Mouse (Mus musculus): ENCODE results near the gene Tpst2. TPM values are rescaled to one million over a fixed set of nuclear protein-coding genes. Genes with fewer than 3 reads are reported as not detected.

Gene Tpst2
- polyA plus RNA-seq, 1 experiment from 2014 or later = 57.7 TPM

DNA sequence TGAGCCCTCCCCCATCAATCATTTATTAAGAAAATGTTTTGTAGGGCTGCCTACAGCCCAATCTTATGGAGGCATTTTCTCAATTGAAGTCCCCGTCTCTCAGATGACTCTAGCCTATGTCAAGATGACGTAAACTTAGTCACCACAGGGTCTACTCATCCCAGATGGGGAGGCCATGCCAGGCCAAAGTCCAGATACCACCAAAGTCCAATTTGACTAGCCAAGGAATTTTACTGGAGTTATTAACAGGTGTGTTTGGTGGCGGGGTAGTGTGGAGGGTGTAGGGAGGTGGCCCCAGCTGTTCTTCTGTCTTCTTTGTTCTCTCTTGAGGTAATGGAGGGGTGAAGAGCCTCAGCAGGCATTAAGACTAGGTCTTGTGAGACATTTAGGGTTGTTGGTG is 83.6 kb downstream of the Tpst2 start:
- Histone ChIP-seq H3K36me3 (ENCODE audit: insufficient read depth) (peaks cover 24% of the 10 kb centered on the region; the same call in 1 of the 2 replicates), H3K4me1 (ENCODE audit: insufficient read depth) (no peaks in the 10 kb centered on the region), H3K4me3 (ENCODE audit: low read depth, low read length) (no peak overlapping the region), H3K9ac (no peak overlapping the region), H3K4me2 (no peak overlapping the region), H3K9me3 (ENCODE audit: low read depth, low read length) (no peaks in the 10 kb centered on the region), H3K27ac (ENCODE audit: low read depth) (no peak overlapping the region), H3K27me3 (ENCODE audit: insufficient read depth, low read length) (no peaks in the 10 kb centered on the region)
- no peak for TF ChIP-seq CTCF (IDR thresholded peaks at IDR 0.05; ENCODE audit: low read depth)
- DNase-seq = no peak
- ATAC-seq (ENCODE audit: insufficient read depth) = no peak
- WGBS = 87% methylated on average over 3 of the region's 3 CpGs

DNA sequence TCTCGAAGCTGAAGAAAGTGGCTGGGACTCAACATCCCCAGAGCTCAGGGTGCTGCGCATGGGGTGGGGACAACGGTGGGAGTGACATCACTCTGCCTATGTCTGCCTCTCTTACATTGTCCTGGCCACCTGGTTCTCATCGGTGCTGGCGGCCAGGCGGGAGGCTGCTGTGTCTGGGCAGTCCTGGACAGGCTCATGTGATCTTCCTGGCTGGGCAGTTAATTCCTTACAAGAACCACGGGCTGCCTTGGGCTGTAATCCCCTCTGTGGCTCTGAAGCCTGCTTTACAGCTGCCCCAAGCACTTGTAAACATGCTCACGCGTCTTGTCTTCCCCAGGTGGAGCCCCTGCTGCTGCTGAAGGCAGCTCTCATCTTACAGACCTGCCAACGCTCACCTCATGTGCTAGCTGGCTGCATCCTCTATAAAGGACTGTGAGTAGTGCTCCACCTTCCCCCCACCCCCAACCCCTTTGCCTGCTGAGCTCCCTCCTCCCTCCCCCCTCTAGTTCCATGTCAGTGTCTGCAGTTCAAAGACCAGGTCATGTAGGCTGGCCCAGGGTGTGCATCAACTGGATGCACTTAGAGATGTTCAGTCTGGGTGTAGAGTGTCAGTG is 87.8 kb downstream of the Tpst2 start:
- ATAC-seq (ENCODE audit: insufficient read depth) (no peak), DNase-seq (no peak)
- Histone ChIP-seq H3K9me3 (ENCODE audit: low read depth, low read length) (no peaks in the 10 kb centered on the region), H3K27ac (ENCODE audit: low read depth) (no peak overlapping the region), H3K9ac (no peak overlapping the region), H3K4me1 (ENCODE audit: insufficient read depth) (no peaks in the 10 kb centered on the region), H3K27me3 (ENCODE audit: insufficient read depth, low read length) (no peaks in the 10 kb centered on the region), H3K36me3 (ENCODE audit: insufficient read depth) (peaks cover 50% of the 10 kb centered on the region; the same call in 1 of the 2 replicates), H3K4me3 (ENCODE audit: low read depth, low read length) (no peak overlapping the region), H3K4me2 (no peak overlapping the region)
- TF ChIP-seq CTCF (IDR thresholded peaks at IDR 0.05; ENCODE audit: low read depth) = no peak
- WGBS = 70% methylated on average over 10 of the region's 10 CpGs

Other genes starting within 250 kb of the Tpst2 start
- 2.4 and 2.7 TPM in 2 replicates for gene Cryba4, start 24.2 kb upstream of the Tpst2 start, polyA plus RNA-seq (2014; fragmentation: Nextera tagmentation; extraction: Ambion mirVana)
- 2.0 TPM in 2 replicates for gene Crybb1, start 20.9 kb upstream of the Tpst2 start, polyA plus RNA-seq (2014; fragmentation: Nextera tagmentation; extraction: Ambion mirVana)
- gene Tfip11, start 49.7 kb downstream of the Tpst2 start, polyA plus RNA-seq (2014; fragmentation: Nextera tagmentation; extraction: Ambion mirVana) = 27.0 and 27.1 TPM in 2 replicates
- gene Srrd, start 66.3 kb downstream of the Tpst2 start, polyA plus RNA-seq (2014; fragmentation: Nextera tagmentation; extraction: Ambion mirVana) = 42.3 and 51.0 TPM in 2 replicates
- 27.0 and 30.3 TPM in 2 replicates for gene Hps4, start 66.4 kb downstream of the Tpst2 start, polyA plus RNA-seq (2014; fragmentation: Nextera tagmentation; extraction: Ambion mirVana)
- gene Gm6583, start 79.3 kb downstream of the Tpst2 start, polyA plus RNA-seq (2014; fragmentation: Nextera tagmentation; extraction: Ambion mirVana) = 0.16 and 0.26 TPM in 2 replicates
- 5.6 and 8.0 TPM in 2 replicates for gene Asphd2, start 118.2 kb downstream of the Tpst2 start, polyA plus RNA-seq (2014; fragmentation: Nextera tagmentation; extraction: Ambion mirVana)
- gene Gm6588, start 172.7 kb downstream of the Tpst2 start, polyA plus RNA-seq (2014; fragmentation: Nextera tagmentation; extraction: Ambion mirVana) = not detected in 2 replicates

Data from lung, embryonic 14.5 days (tissue).